Mouse (Mus musculus) small intestine, adult 2 months (tissue): ENCODE data around the gene Gm20662.

Experiments
- CTCF ChIP-seq: fragments of 200-500 bp; IDR thresholded peaks from 2 replicates; pipeline ENCODE4 v1.5.1; 2012; ENCODE audit warnings: low read depth, mild to moderate bottlenecking, control low read depth, inconsistent platforms, low read length, moderate library complexity, mixed read lengths; ENCODE audit not compliant: insufficient replicate concordance, insufficient read length; ENCODE audit errors: extremely low read depth
- POLR2A ChIP-seq: fragments of 200-500 bp; IDR thresholded peaks from 2 replicates; pipeline ENCODE4 v1.6.1; 2012; ENCODE audit warnings: low read depth, mild to moderate bottlenecking, control low read depth, inconsistent platforms, low read length, moderate library complexity

GRCm38 (mm10) chr9:108027867-108028266 lies 31.7 kb downstream of the Gm20662 start:
- TF ChIP-seq CTCF (no peak), POLR2A (no peak)
